Mouse (Mus musculus) myocyte (in vitro differentiated cells): ENCODE data around the gene Ncor2.

Experiments
- MAX ChIP-seq: IDR thresholded peaks from one replicate; pipeline ENCODE4 v1.6.1; 2011; ENCODE audit warnings: low read depth, mild to moderate bottlenecking, control low read depth
- MYOD1 ChIP-seq, 3 experiments: IDR thresholded peaks; one replicate each; pipeline ENCODE4 v1.6.1; 2011; ENCODE audit warnings: control low read depth in 2 of 3, low read depth in 2 of 3, mild to moderate bottlenecking in 2 of 3, moderate library complexity in 1 of 3; ENCODE audit not compliant: insufficient read length in 2 of 3, control insufficient read depth in 1 of 3
- MYOG ChIP-seq, 3 experiments: IDR thresholded peaks; one replicate each; pipeline ENCODE4 v1.6.1; 2011; ENCODE audit warnings: control low read depth in 2 of 3, low read depth in 2 of 3, mild to moderate bottlenecking in 2 of 3; ENCODE audit not compliant: insufficient read length in 2 of 3, control insufficient read depth in 1 of 3, insufficient read depth in 1 of 3
- POLR2A ChIP-seq: IDR thresholded peaks from one replicate; pipeline ENCODE4 v1.6.1; 2011; ENCODE audit warnings: low read depth, mild to moderate bottlenecking, control low read depth, moderate library complexity; ENCODE audit not compliant: insufficient read length
- POLR2AphosphoS2 ChIP-seq: IDR thresholded peaks from one replicate; pipeline ENCODE4 v1.6.1; 2011; ENCODE audit warnings: low read depth, control low read depth; ENCODE audit not compliant: insufficient read length
- TCF12 ChIP-seq: IDR thresholded peaks from one replicate; pipeline ENCODE4 v1.6.1; 2011; ENCODE audit warnings: mild to moderate bottlenecking, control low read depth; ENCODE audit not compliant: poor library complexity, insufficient read depth, severe bottlenecking
- USF1 ChIP-seq: IDR thresholded peaks from one replicate; pipeline ENCODE4 v1.6.1; 2011; ENCODE audit warnings: low read depth, mild to moderate bottlenecking, control low read depth, moderate library complexity

- TF ChIP-seq MYOD1 (IDR thresholded peaks at IDR 0.05; ENCODE audit: control insufficient read depth in 1 of 3, insufficient read length in 2 of 3, low read depth in 2 of 3) = no peak
- TF ChIP-seq MYOG (IDR thresholded peaks at IDR 0.05; ENCODE audit: control insufficient read depth in 1 of 3, insufficient read depth in 1 of 3, insufficient read length in 2 of 3, low read depth in 2 of 3) = no peak
- no peak for TF ChIP-seq MAX
- no peak for TF ChIP-seq POLR2A
- TF ChIP-seq USF1 = no peak
- no peak for TF ChIP-seq POLR2AphosphoS2
- TF ChIP-seq TCF12 = no peak
Measured at GRCm38 (mm10) chr5:125056331-125056695, 122.7 kb downstream of the Ncor2 start.
